Mouse (Mus musculus): ENCODE measurements around the gene Abhd15. TPM values are rescaled to one million over a fixed set of nuclear protein-coding genes. Genes with fewer than 3 reads are reported as not detected.

Abhd15 gene
- polyA plus RNA-seq, 1 experiment: 3.7 TPM

DNA sequence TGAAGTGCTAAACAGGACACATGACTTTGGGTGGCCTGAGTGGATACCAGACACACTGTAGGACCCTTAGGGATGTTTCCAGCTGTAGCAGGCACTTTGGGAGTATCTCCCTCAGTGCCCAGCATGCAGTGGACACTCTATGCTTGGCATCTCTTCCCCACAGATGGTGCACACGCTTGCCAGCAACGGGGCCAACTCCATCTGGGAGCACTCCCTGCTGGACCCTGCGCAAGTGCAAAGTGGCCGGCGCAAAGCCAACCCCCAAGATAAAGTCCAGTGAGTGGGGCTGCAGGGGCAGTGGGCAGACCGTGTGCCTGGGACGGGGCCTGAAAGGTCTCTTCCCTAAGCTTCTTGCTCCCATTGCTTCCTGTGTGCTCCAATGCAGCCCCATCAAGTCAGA is 15.6 kb upstream of the Abhd15 start:
- WGBS: 89% methylated on average over 7 of the region's 7 CpGs
- peaks cover 40% of the 10 kb centered on the region for H3K4me1 ChIP-seq (ENCODE audit: control insufficient read depth, insufficient read depth, insufficient read length, low read length)
- H3K27ac ChIP-seq (ENCODE audit: insufficient read depth, low read depth, low read length): no peak overlapping the region
- H3K4me3 ChIP-seq (ENCODE audit: low read depth, low read length): no peak overlapping the region
- peaks cover 32% of the 10 kb centered on the region for H3K36me3 ChIP-seq (ENCODE audit: control insufficient read depth, insufficient read depth, low read length)
- TF ChIP-seq CTCF (IDR thresholded peaks at IDR 0.05; ENCODE audit: extremely low read depth, insufficient read length, insufficient replicate concordance, low read depth, low read length) (no peak), POLR2A (IDR thresholded peaks at IDR 0.05; ENCODE audit: low read depth, low read length) (no peak)
- H3K27me3 ChIP-seq (ENCODE audit: control insufficient read depth, insufficient read depth, low read length): no peaks in the 10 kb centered on the region

- 69% methylated on average over 17 of the region's 17 CpGs for WGBS
- peaks cover 44% of the 10 kb centered on the region for H3K4me1 ChIP-seq (ENCODE audit: control insufficient read depth, insufficient read depth, insufficient read length, low read length)
- H3K27ac ChIP-seq (ENCODE audit: insufficient read depth, low read depth, low read length): no peak overlapping the region
- no peak overlapping the region for H3K4me3 ChIP-seq (ENCODE audit: low read depth, low read length)
- peaks cover 42% of the 10 kb centered on the region for H3K36me3 ChIP-seq (ENCODE audit: control insufficient read depth, insufficient read depth, low read length)
- H3K27me3 ChIP-seq (ENCODE audit: control insufficient read depth, insufficient read depth, low read length): no peaks in the 10 kb centered on the region
- TF ChIP-seq POLR2A (IDR thresholded peaks at IDR 0.05; ENCODE audit: low read depth, low read length): no peak
- no peak for TF ChIP-seq CTCF (IDR thresholded peaks at IDR 0.05; ENCODE audit: extremely low read depth, insufficient read length, insufficient replicate concordance, low read depth, low read length)
Observed at GRCm38 (mm10) chr11:77500361-77501325, 14.3 kb upstream of the Abhd15 start.

DNA sequence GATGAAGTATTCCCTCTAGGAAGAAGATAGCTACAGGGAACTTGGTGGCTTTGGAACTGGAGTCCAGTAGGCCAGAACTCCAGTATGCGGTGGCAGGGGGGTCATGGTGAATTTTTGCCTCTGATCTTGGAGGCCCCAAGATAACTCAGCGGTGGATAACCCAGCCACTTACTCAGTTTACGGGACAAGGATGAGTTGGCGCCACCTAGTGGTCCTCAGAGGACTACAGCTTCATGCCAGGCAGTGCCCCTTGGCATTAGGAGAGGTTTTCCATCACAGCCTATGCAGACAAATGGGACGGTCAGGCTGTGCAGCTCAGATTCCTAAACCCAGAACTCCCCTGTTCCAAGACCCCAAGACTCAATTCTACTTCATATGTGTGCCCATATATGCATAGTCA is 13.5 kb upstream of the Abhd15 start:
- H3K4me1 ChIP-seq (ENCODE audit: control insufficient read depth, insufficient read depth, insufficient read length, low read length): peaks cover 44% of the 10 kb centered on the region
- peaks cover 46% of the 10 kb centered on the region for H3K36me3 ChIP-seq (ENCODE audit: control insufficient read depth, insufficient read depth, low read length)
- WGBS: 19% methylated on average over 5 of the region's 5 CpGs
- no peak for TF ChIP-seq POLR2A (IDR thresholded peaks at IDR 0.05; ENCODE audit: low read depth, low read length)
- TF ChIP-seq CTCF (IDR thresholded peaks at IDR 0.05; ENCODE audit: extremely low read depth, insufficient read length, insufficient replicate concordance, low read depth, low read length): peak; percentile 87; the same call in 1 of the 2 replicates
- H3K4me3 ChIP-seq (ENCODE audit: low read depth, low read length): no peak overlapping the region
- no peaks in the 10 kb centered on the region for H3K27me3 ChIP-seq (ENCODE audit: control insufficient read depth, insufficient read depth, low read length)
- H3K27ac ChIP-seq (ENCODE audit: insufficient read depth, low read depth, low read length): no peak overlapping the region

GRCm38 (mm10) chr11:77501971-77502370 is 12.9 kb upstream of the Abhd15 start:
- peaks cover 47% of the 10 kb centered on the region for H3K4me1 ChIP-seq (ENCODE audit: control insufficient read depth, insufficient read depth, insufficient read length, low read length)
- peaks cover 52% of the 10 kb centered on the region for H3K36me3 ChIP-seq (ENCODE audit: control insufficient read depth, insufficient read depth, low read length)
- no peak overlapping the region for H3K27ac ChIP-seq (ENCODE audit: insufficient read depth, low read depth, low read length)
- H3K27me3 ChIP-seq (ENCODE audit: control insufficient read depth, insufficient read depth, low read length): no peaks in the 10 kb centered on the region
- TF ChIP-seq POLR2A (IDR thresholded peaks at IDR 0.05; ENCODE audit: low read depth, low read length) (no peak), CTCF (IDR thresholded peaks at IDR 0.05; ENCODE audit: extremely low read depth, insufficient read length, insufficient replicate concordance, low read depth, low read length) (no peak)
- WGBS: 91% methylated on average over 4 of the region's 4 CpGs
- H3K4me3 ChIP-seq (ENCODE audit: low read depth, low read length): no peak overlapping the region

DNA sequence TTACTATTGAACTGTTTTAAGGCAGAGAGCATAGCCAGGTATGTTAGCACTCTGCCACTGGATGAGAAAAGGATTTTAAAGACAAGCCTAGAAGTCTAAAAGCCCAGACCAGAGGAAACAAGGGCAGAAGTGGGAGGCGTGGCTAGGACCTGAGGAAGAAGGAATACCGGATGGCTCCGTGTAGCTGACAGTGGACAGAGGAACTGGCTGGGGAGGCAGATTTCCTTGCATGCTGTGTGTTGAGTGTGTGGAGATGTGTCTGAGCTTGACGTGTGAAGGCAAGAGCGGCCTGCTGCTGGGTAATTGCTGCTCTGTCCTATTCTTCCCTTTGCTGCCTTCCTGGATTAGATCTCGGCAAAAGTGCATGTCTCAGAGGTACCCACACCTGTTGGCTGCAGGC is 12.4 kb upstream of the Abhd15 start:
- Histone ChIP-seq H3K36me3 (ENCODE audit: control insufficient read depth, insufficient read depth, low read length) (peaks cover 56% of the 10 kb centered on the region), H3K27me3 (ENCODE audit: control insufficient read depth, insufficient read depth, low read length) (no peaks in the 10 kb centered on the region), H3K27ac (ENCODE audit: insufficient read depth, low read depth, low read length) (no peak overlapping the region), H3K4me3 (ENCODE audit: low read depth, low read length) (no peak overlapping the region), H3K4me1 (ENCODE audit: control insufficient read depth, insufficient read depth, insufficient read length, low read length) (peaks cover 47% of the 10 kb centered on the region)
- TF ChIP-seq POLR2A (IDR thresholded peaks at IDR 0.05; ENCODE audit: low read depth, low read length) (no peak), CTCF (IDR thresholded peaks at IDR 0.05; ENCODE audit: extremely low read depth, insufficient read length, insufficient replicate concordance, low read depth, low read length) (no peak)
- 88% methylated on average over 6 of the region's 6 CpGs for WGBS

DNA sequence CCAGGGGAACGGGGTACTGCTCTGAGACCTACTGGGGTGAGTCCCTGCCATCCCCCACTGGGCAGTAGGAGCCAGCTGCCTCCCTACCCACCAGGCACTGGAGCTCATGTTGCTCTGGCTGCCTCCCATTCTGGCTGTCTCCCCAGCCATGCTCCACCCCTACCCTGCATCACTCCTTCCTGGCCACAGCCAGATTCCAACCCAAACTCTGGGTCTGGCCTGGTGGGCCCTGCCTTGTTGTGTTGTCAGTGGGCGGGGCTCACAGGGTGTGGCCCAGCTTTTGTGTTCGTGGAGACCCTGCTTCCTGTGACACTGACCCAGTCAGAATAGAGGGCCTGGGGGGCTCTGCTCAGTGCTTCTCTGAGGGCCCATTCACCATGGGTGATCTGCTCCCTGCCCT is 11.4 kb upstream of the Abhd15 start:
- H3K4me1 ChIP-seq (ENCODE audit: control insufficient read depth, insufficient read depth, insufficient read length, low read length): peaks cover 42% of the 10 kb centered on the region
- TF ChIP-seq CTCF (IDR thresholded peaks at IDR 0.05; ENCODE audit: extremely low read depth, insufficient read length, insufficient replicate concordance, low read depth, low read length) (no peak), POLR2A (IDR thresholded peaks at IDR 0.05; ENCODE audit: low read depth, low read length) (no peak)
- no peaks in the 10 kb centered on the region for H3K27me3 ChIP-seq (ENCODE audit: control insufficient read depth, insufficient read depth, low read length)
- peaks cover 57% of the 10 kb centered on the region for H3K36me3 ChIP-seq (ENCODE audit: control insufficient read depth, insufficient read depth, low read length)
- 82% methylated on average over 3 of the region's 3 CpGs for WGBS
- H3K4me3 ChIP-seq (ENCODE audit: low read depth, low read length): no peak overlapping the region
- H3K27ac ChIP-seq (ENCODE audit: insufficient read depth, low read depth, low read length): no peak overlapping the region

GRCm38 (mm10) chr11:77504377-77504776 is 10.5 kb upstream of the Abhd15 start:
- TF ChIP-seq CTCF (IDR thresholded peaks at IDR 0.05; ENCODE audit: extremely low read depth, insufficient read length, insufficient replicate concordance, low read depth, low read length): no peak
- no peak for TF ChIP-seq POLR2A (IDR thresholded peaks at IDR 0.05; ENCODE audit: low read depth, low read length)
- Histone ChIP-seq H3K4me3 (ENCODE audit: low read depth, low read length) (no peak overlapping the region), H3K27ac (ENCODE audit: insufficient read depth, low read depth, low read length) (peak overlapping the region; percentile 91), H3K4me1 (ENCODE audit: control insufficient read depth, insufficient read depth, insufficient read length, low read length) (peaks cover 39% of the 10 kb centered on the region), H3K36me3 (ENCODE audit: control insufficient read depth, insufficient read depth, low read length) (peaks cover 56% of the 10 kb centered on the region), H3K27me3 (ENCODE audit: control insufficient read depth, insufficient read depth, low read length) (no peaks in the 10 kb centered on the region)
- WGBS: 94% methylated on average over 19 of the region's 19 CpGs

Data from small intestine, adult 2 months (tissue).